Mouse (Mus musculus) cerebellum, postnatal 36 days (tissue): ENCODE results near the gene Ccm2.

Source experiments
- DNase-seq, 2 experiments: peaks; one replicate each; pipeline ENCODE4 v3.0.0; 2021 to 2022; ENCODE audit warnings: mixed read lengths in 2 of 2

Gene Ccm2

DNA sequence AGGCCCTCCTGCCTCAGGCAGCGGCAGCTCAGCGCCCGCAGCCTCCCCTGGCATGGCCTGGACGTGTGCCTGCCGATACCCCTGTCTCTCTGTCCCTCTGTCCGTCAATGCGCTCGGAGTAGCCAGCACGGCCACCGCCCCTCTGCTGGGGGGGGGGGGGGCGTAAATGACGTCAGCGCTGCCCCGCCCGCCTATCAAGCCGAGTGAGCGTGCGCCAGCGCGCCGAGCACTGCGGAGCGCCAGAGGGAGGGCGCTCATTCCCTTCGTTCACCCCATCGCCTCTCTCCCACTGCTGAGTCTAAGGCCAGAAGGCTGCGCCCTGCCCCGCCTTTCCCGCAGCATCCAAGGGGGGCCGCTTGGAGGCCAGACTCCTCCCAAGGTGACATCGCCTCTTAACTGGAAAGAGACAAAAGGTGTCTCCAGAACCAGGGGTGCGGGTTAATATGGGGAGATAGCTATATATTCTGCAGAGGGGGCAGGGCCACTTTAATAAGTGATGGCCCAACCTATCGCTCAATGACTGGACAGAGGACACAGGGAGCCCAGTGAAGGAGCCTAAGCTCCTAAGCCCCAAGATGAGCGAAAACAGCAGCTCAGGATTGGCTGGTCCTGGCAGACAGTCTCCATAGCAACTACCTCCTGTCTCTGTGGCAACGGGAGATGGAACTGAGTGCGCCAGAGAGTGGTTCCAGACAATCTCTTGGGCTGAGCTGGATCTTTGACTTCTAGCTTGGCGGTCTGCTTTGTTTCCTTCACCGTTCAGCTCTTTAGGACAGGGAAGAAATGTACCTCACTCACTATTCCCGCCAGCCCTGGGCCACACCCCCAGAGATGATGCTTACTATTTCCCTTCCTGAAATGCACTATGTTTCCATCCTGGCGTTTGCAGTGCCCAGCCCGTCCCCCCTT lies 59.1 kb downstream of the Ccm2 start, which contains the start of gene Nacad:
Gene Nacad (minus strand): TSS at position 563 of the 909 bp plus-strand sequence.
- peak; percentile 74 to 81 for DNase-seq

DNA sequence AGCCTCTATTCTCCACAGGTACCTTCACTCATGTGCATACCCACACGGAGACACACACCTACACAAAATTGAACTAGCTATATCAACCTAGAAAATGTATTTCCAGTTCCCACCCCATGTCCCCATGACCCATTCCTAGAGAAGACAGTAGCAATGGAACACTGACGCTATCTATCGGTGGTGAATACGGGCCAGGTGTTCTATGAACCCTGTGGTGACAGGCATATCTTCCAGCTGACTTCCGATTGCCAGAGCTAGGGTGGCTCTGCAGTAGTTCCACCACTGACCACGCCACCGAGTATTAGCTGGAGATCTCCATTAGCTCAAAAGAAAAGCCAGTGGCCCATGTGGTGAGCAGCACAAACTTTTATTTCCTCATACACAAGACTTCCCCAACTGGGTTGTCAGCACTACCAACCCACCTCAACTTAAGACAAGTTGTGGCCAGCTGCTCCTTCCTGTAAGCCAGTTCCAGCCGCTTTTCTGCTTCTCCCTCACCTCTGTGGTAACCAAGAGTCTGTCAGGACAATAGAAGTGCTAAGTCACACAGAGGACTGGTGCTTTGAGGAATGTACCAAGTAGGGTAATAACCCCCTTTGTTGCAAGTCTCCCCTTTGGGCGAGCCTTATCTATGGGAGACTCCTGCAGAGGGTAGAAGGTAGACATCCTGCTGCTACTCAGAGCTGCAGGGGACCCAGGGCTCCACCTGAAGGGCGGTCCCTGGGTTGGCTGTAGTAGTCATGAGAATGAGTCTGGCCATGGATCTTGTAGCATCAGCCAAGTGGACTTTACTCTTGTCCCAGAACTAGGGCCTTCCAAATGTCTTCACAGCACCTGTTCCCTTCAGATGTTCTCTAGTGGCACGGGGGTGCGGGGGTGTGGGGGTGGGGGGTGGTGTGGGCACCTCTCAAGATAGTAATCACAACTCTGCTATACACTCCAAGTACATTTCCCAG lies 68.8 kb downstream of the Ccm2 start:
- DNase-seq: no peak

DNA sequence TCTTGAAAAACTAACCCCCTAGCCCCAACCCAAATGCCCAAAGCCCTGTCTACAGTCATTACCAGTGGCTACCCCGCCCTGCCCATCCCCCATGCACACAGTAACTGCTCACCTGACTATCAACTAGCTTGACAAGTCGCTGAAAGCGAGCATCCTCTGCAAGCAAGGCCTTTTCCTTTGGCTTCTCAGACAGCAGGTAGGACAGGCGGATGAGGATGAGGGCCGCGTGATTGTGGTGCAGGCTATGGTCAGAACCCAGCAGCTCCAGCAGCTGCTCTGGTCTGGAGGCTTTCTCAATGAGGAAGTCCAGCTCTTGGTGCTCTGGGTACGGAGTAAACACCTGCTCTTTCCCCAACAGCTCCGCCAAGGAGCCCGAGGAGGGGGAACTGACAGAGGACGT lies 77.0 kb downstream of the Ccm2 start:
- no peak for DNase-seq

DNA sequence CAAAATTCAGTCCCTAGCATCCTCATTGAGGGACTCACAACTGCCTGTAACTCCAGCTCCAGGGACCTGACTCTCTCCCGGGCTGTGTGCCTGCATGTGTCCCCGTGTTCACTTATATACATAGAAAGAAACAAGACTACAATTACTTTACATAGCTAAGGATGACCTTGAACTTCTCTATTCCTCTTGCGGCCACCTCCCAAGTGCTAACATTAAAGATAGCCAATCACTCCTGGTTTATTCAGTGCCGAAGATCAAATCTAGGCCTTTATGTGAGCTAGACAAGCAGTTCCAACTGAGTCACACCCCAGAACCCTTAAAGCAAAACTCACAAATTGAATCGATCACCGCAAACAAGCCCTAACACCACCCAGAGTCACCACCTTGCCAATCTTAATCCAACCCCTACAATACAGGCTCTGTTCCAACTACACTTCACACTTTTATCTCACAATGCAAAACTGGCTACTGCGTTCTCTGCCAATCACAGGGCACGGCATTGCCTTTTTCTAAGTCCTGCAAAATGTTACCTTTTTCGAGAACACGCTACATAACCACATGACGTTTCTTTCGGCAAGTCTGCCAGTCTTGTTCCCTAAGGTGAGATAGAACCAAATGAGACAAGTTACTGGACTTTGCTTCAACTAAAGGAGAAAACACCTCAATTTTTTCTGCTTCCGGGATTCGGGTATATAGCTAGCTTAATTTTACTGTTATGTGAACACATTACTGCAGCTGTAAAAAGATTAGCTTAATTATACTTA lies 78.1 kb downstream of the Ccm2 start:
- no peak for DNase-seq

DNA sequence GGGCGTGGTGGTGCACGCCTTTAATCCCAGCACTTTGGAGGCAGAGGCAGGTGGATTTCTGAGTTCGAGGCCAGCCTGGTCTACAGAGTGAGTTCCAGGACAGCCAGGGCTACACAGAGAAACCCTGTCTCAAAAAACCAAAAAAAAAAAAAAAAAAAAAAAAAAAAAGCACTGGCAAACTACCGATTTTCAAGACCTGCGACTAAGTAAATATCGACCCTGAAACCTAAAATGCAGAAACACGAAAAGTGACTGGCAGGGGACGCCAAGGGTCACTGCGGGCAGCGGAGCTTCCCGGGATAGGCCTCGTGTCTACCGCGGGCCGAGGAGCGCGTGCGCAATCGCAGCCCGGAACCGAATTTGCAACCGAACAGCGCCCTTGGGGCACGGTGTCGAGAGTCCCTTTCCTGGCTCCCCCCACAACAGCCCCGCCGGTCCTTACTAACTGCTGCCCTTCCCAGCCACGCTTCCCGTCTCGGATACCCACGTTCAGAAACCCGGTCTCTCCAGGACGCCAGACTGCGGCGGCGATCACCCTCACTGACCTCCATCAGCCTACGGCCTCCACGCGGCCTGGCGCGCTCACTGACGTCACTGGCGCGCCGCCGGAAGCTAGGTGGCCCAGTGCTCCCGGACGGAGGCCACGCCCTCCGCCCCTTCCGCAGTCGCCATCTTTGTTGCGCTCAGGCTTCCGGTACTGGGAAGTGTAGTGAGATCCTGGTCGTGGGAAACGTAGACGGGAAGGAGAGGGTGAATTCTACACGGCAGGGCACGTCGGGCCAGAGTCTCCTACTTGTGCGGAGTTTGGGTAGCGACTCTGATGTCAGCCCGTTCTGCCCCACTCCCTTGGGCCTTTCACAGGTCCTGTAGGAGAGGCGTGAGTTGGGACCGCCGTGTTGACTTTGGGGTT lies 79.0 kb downstream of the Ccm2 start, which contains the start of gene Tbrg4:
Gene Tbrg4 (minus strand): TSS at position 590 of the 910 bp plus-strand sequence.
- DNase-seq: peak; percentile 93 to 94

DNA sequence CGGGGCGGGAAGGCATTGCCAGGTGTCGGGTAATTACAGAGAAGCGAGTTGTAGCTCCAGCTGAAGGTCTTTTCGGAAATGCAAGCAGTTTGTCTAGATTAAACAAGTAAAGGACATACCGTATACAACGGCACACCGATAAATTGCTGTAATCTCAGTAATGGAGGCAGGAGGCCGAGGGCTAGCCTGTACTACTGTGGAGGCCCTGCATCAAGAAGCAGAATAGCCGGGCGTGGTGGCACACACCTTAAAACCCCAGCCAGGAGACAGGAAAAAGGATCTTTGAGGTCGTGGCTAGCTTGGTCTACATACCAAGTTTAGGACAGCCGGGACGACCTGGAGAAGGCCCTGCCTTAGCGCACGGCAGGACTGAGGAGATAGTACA lies 79.7 kb downstream of the Ccm2 start:
- DNase-seq: no peak

DNA sequence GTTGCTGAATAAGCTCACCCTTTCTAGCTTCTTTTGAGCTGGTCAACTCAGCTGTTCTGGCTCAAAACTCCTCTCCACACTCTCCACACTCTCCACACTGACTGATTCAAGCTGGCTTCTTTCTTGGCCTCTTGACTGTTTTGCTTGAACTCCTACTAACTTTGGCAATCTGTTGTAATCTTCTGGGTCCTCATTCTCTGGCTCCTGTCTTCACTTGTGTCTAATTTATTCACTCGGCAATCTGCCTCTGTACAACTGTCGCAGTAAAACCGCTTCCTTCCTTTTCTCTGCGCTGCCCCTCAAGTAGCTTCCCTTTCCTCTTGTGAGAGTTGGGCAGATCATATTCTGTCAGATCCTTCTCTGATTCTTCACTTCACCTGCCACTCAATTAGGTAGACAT lies 81.0 kb downstream of the Ccm2 start:
- no peak for DNase-seq

DNA sequence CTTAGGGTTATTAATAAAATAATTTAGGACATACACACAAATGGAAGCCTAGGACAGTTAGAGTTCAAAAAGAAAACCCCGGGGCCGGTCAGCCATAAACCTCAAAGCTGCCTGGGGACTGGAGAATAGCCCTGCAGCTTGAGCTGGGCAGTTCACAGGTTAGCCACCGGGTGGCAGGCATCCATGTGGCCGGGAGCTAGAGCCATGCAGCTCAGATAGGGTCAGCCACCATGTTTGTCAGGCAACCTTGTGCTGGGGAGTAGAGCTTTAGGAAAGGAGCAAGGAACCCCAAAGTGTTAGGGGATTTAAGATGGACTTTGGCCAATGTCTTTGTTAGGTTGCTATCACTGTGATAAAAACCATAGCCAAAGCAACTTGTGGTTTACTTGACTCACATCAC lies 81.9 kb downstream of the Ccm2 start:
- peak; percentile 48 to 56 for DNase-seq

DNA sequence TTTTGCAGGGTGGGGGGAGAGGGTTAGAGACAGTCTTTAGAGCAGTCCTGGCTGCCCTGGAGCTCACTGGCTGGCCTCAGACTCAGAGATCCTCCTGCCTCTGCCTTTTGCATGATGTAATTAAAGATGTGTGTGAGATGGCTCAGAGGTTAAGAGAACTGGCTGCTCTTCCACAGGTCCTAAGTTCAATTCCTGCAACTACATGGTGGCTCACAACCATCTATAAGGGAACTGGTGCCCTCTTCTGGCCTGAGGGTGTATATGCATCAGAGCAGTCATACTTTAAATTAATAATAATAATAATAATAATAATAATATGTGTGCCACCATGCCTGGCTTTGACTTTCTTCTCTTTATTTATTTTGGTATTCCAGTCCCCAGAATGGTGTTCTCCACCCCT lies 83.0 kb downstream of the Ccm2 start:
- peak; percentile 34 to 48 for DNase-seq

DNA sequence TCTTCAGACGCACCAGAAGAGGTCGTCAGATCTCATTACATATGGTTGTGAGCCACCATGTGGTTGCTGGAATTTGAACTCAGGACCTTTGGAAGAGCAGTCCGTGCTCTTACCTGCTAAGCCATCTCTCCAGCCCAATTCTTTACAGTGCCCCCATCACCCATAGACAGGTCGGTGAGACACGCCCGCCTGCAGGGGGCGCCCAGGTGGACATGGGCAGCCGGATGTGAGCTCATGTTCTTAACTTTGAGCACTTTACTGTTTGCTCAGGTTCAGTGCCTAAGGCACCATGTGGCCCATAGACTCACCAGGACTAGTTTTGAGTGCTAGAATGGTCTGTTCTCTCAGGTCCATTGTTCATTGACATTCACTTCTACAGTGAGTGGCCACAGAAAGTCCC lies 89.5 kb downstream of the Ccm2 start:
- DNase-seq: no peak

DNA sequence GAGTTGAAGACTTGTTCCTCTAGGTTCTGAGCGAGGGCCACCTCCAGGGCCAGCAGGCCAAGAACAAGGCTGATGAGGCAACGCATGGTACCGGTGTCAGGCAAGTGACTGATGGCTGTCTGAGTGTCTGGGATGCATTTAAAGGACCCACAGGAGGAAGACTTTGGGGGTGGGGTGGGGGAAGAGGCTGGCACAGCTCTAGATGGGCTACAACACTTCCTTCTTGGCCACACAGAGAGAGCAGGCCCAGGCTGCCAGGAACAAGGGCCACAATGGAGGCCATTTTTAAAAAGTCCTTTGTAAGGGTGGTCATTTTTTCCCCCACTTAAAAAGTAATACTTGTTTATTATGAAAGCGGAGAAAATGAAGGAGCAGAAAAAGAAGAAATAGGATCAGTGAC lies 91.8 kb downstream of the Ccm2 start, which contains the start of gene Wap:
Gene Wap (minus strand): TSS at position 101 of the 400 bp plus-strand sequence.
- no peak for DNase-seq

DNA sequence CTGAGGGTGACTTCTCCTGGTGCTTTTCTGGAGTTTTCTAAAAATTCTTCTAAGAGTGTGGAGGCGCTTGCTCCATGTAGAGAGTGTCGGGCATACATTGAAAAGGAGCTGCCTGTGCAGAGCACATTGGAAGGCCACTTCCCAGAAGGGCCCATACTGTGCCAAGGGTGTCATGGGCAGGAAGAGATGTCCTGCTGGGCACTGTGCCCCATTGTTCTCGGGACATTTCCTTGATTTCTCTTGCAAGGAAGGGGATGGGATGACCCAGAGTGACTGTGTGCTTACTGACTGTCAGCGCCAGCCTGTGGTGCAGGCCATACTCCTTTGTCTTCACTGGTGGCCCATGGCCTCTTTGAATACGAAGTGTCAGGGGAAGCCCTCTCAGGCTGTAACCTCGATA lies 92.4 kb downstream of the Ccm2 start:
- no peak for DNase-seq

DNA sequence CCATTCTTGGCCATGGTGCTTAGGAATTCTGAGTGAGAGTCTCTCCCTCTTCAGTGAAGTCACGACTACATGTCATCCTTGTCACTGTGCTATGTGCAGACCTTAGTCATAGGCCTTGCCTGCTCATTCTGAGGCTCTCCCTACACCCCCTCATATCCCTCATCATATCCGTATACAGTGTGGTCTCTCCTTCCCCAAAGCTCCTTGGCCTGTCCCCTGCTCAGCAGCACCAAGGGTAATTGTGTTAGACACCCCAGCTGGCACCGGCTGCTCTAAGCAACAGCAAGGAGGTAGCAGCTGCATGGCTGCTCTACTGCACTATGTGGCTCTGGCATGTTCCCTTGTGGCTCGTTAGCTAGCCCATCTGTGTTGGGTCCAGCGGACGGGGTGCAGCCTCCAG lies 97.9 kb downstream of the Ccm2 start:
- DNase-seq: no peak
